Mouse (Mus musculus) intestine, embryonic 14.5 days (tissue): ENCODE measurements around the gene Ptprd. TPM values are rescaled to one million over a fixed set of nuclear protein-coding genes. Genes with fewer than 3 reads are reported as not detected.

Experiments used
- ATAC-seq: fragments of 200-750 bp; cut with Nextera tagmentation; replicated peaks from 2 replicates; pipeline ENCODE4 v1.8.0; 2017; ENCODE audit warnings: low read depth, moderate number of reproducible peaks, moderate TSS enrichment, moderate library complexity; ENCODE audit not compliant: low FRiP score, low TSS enrichment
- DNase-seq: peaks from one replicate; pipeline ENCODE4 v3.0.0-alpha.2; 2018; ENCODE audit warnings: low spot score
- H3K27ac ChIP-seq: fragments of 300-500 bp; sonication (generic); 2 replicates; pipeline ENCODE4 v1.5.1; 2014; ENCODE audit warnings: low read depth, mild to moderate bottlenecking, control low read depth
- H3K27me3 ChIP-seq: fragments of 300-500 bp; sonication (generic); replicated peaks from 2 replicates; pipeline ENCODE4 v1.6.1; 2014; ENCODE audit warnings: low read length, control low read depth; ENCODE audit not compliant: control insufficient read depth, insufficient read depth
- H3K36me3 ChIP-seq: fragments of 300-500 bp; sonication (generic); 2 replicates; pipeline ENCODE4 v1.6.1; 2014; ENCODE audit warnings: low read length, control low read depth; ENCODE audit not compliant: control insufficient read depth, insufficient read depth
- H3K4me1 ChIP-seq: fragments of 300-500 bp; sonication (generic); replicated peaks from 2 replicates; pipeline ENCODE4 v1.6.1; 2014; ENCODE audit warnings: low read length, control low read depth, mixed read lengths; ENCODE audit not compliant: control insufficient read depth, insufficient read depth
- H3K4me2 ChIP-seq: fragments of 300-500 bp; sonication (generic); 2 replicates; pipeline ENCODE4 v1.6.1; 2014; ENCODE audit warnings: low read length
- H3K4me3 ChIP-seq: fragments of 300-500 bp; sonication (generic); 2 replicates; pipeline ENCODE4 v1.5.1; 2014; ENCODE audit warnings: low read depth, low read length, control low read depth, mixed read lengths
- H3K9ac ChIP-seq: fragments of 300-500 bp; sonication (generic); 2 replicates; pipeline ENCODE4 v1.6.1; 2014; ENCODE audit warnings: mild to moderate bottlenecking, low read length
- H3K9me3 ChIP-seq: fragments of 300-500 bp; sonication (generic); 2 replicates; pipeline ENCODE4 v1.6.1; 2016; ENCODE audit warnings: low read length, control low read depth; ENCODE audit not compliant: control insufficient read depth
- WGBS: fragments of 180-500 bp; shearing (Covaris S2); extraction: QIAGEN DNeasy Blood & Tissue Kit; methylation state at CpG from one replicate; pipeline ENCODE4 v1.1.7; 2014; 5-methylcytosine and 5-hydroxymethylcytosine counted together
- polyA plus RNA-seq: library from polyadenylated mRNA; unstranded; fragments of >200 nt; fragmentation: Nextera tagmentation; extraction: Ambion mirVana; gene quantifications from 2 replicates; pipeline ENCODE4 v1.2.1, GENCODE M21; 2014

The Ptprd gene
- polyA plus RNA-seq, 1 experiment from 2014 or later = 19.4 TPM

DNA sequence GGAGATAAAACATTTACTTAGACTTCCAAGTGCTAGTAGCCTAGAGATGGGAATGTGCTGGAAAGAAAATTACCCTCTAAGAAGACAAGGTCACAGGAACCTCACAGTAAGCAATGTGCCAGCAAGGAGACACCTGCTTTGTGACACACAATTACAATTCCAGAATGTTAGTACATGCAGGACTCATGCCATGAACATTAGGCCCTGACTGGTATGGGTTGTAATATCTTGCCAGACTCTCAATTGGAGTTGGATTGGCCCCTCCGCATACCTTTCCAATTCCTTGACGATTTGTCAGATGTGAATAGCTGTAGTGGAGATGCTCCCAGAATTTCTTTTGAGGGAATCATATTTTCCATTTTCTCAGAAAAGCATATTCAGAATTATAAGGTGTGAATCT lies 547.0 kb downstream of the Ptprd start:
- H3K4me2 ChIP-seq = no peak overlapping the region
- 97% methylated on average over 2 of the region's 2 CpGs for WGBS
- DNase-seq (no peak), ATAC-seq (no peak)
- no peaks in the 10 kb centered on the region for H3K4me1 ChIP-seq
- no peak overlapping the region for H3K9ac ChIP-seq
- no peaks in the 10 kb centered on the region for H3K36me3 ChIP-seq
- no peaks in the 10 kb centered on the region for H3K9me3 ChIP-seq
- no peak overlapping the region for H3K27ac ChIP-seq
- no peak overlapping the region for H3K4me3 ChIP-seq
- H3K27me3 ChIP-seq = no peaks in the 10 kb centered on the region

GRCm38 (mm10) chr4:77662309-77662708 lies 549.5 kb downstream of the Ptprd start:
- Histone ChIP-seq H3K4me1 (no peaks in the 10 kb centered on the region), H3K27me3 (no peaks in the 10 kb centered on the region), H3K36me3 (no peaks in the 10 kb centered on the region), H3K9ac (no peak overlapping the region), H3K27ac (no peak overlapping the region), H3K4me2 (no peak overlapping the region), H3K4me3 (no peak overlapping the region), H3K9me3 (no peaks in the 10 kb centered on the region)
- 84% methylated on average over 1 of the region's 1 CpGs for WGBS
- ATAC-seq (no peak), DNase-seq (no peak)

GRCm38 (mm10) chr4:77655669-77656068 lies 556.1 kb downstream of the Ptprd start:
- Histone ChIP-seq H3K27me3 (no peaks in the 10 kb centered on the region), H3K9ac (no peak overlapping the region), H3K36me3 (no peaks in the 10 kb centered on the region), H3K9me3 (no peaks in the 10 kb centered on the region), H3K4me3 (no peak overlapping the region), H3K27ac (no peak overlapping the region), H3K4me1 (no peaks in the 10 kb centered on the region), H3K4me2 (no peak overlapping the region)
- ATAC-seq (no peak), DNase-seq (no peak)
- 84% methylated on average over 1 of the region's 1 CpGs for WGBS

GRCm38 (mm10) chr4:77649615-77650325 lies 562.0 kb downstream of the Ptprd start:
- no peak overlapping the region for H3K27ac ChIP-seq
- 80% methylated on average over 3 of the region's 3 CpGs for WGBS
- H3K36me3 ChIP-seq = no peaks in the 10 kb centered on the region
- no peak overlapping the region for H3K4me2 ChIP-seq
- no peaks in the 10 kb centered on the region for H3K4me1 ChIP-seq
- H3K27me3 ChIP-seq = no peaks in the 10 kb centered on the region
- H3K9me3 ChIP-seq = no peaks in the 10 kb centered on the region
- no peak for DNase-seq
- no peak for ATAC-seq
- H3K9ac ChIP-seq = no peak overlapping the region
- H3K4me3 ChIP-seq = no peak overlapping the region

- H3K36me3 ChIP-seq = no peaks in the 10 kb centered on the region
- no peak for DNase-seq
- WGBS = 75% methylated on average over 2 of the region's 2 CpGs
- H3K27me3 ChIP-seq = no peaks in the 10 kb centered on the region
- no peak overlapping the region for H3K4me2 ChIP-seq
- no peaks in the 10 kb centered on the region for H3K9me3 ChIP-seq
- ATAC-seq = no peak
- H3K4me1 ChIP-seq = no peaks in the 10 kb centered on the region
- no peak overlapping the region for H3K27ac ChIP-seq
- no peak overlapping the region for H3K4me3 ChIP-seq
- H3K9ac ChIP-seq = no peak overlapping the region
Observed at GRCm38 (mm10) chr4:77648911-77649310, 562.9 kb downstream of the Ptprd start.

- Histone ChIP-seq H3K9me3 (no peaks in the 10 kb centered on the region), H3K9ac (no peak overlapping the region), H3K36me3 (no peaks in the 10 kb centered on the region), H3K27me3 (no peaks in the 10 kb centered on the region), H3K27ac (no peak overlapping the region), H3K4me1 (no peaks in the 10 kb centered on the region), H3K4me2 (no peak overlapping the region), H3K4me3 (no peak overlapping the region)
- DNase-seq = no peak
- no peak for ATAC-seq
- WGBS = 75% methylated on average over 5 of the region's 5 CpGs
Observed at GRCm38 (mm10) chr4:77647451-77648137, 564.2 kb downstream of the Ptprd start.

- no peaks in the 10 kb centered on the region for H3K9me3 ChIP-seq
Observed at GRCm38 (mm10) chr4:77644435-77644834, 567.3 kb downstream of the Ptprd start.

DNA sequence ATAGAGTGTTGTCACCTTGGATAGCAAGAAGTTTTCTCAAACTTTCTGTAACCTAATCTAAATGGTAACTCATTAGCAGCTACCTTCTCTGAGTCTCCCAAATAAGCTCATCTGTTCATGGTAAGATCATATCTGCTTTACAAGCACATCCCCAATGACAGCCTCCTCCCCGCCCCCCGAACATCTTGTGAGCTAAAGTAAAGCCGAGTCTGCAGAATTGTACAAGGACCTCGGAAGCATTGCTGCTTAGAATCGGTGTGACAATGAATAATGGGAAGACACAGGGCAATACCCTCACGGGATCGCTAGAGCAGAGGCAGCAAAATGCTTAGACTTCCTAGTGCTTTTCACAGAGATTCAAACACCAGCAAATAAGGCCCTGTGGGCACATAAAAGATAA lies 571.7 kb downstream of the Ptprd start:
- Histone ChIP-seq H3K9ac (no peak overlapping the region), H3K9me3 (no peaks in the 10 kb centered on the region), H3K27ac (no peak overlapping the region), H3K4me1 (no peaks in the 10 kb centered on the region), H3K36me3 (no peaks in the 10 kb centered on the region), H3K4me2 (no peak overlapping the region), H3K4me3 (no peak overlapping the region), H3K27me3 (no peaks in the 10 kb centered on the region)
- DNase-seq (no peak), ATAC-seq (no peak)
- WGBS = 59% methylated on average over 7 of the region's 7 CpGs

More at GRCm38 (mm10) chr4:77644435-77644834, 567.3 kb downstream of the Ptprd start:
- Histone ChIP-seq H3K27me3 (no peaks in the 10 kb centered on the region), H3K4me2 (no peak overlapping the region), H3K27ac (no peak overlapping the region), H3K36me3 (no peaks in the 10 kb centered on the region), H3K9ac (no peak overlapping the region), H3K4me1 (no peaks in the 10 kb centered on the region), H3K4me3 (no peak overlapping the region)
- DNase-seq (no peak), ATAC-seq (no peak)

DNA sequence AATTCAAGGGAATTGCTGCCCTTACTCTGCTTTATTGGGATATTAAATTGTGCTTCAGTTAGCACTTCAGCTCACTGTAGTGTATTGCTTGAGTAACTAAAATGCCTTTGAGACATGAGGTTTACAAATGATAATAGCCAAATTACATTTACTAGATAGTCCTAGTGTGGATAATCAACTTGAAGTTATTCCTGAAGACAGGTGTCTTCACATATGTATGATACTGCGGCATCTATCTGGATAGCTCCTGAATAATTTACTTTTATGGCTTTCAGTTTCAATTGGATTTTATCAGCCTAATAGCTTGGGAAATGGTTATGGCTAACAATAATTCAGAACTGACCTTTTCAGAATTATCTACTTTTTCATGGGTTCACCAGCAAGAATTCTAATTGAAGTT lies 598.6 kb downstream of the Ptprd start:
- Histone ChIP-seq H3K4me1 (no peaks in the 10 kb centered on the region), H3K9me3 (no peaks in the 10 kb centered on the region), H3K27me3 (no peaks in the 10 kb centered on the region), H3K9ac (no peak overlapping the region), H3K4me2 (no peak overlapping the region), H3K36me3 (no peaks in the 10 kb centered on the region), H3K27ac (no peak overlapping the region), H3K4me3 (no peak overlapping the region)
- DNase-seq (no peak), ATAC-seq (no peak)
- 90% methylated on average over 1 of the region's 1 CpGs for WGBS
